Mouse (Mus musculus): ENCODE measurements around the gene Calm3.

The Calm3 gene

DNA sequence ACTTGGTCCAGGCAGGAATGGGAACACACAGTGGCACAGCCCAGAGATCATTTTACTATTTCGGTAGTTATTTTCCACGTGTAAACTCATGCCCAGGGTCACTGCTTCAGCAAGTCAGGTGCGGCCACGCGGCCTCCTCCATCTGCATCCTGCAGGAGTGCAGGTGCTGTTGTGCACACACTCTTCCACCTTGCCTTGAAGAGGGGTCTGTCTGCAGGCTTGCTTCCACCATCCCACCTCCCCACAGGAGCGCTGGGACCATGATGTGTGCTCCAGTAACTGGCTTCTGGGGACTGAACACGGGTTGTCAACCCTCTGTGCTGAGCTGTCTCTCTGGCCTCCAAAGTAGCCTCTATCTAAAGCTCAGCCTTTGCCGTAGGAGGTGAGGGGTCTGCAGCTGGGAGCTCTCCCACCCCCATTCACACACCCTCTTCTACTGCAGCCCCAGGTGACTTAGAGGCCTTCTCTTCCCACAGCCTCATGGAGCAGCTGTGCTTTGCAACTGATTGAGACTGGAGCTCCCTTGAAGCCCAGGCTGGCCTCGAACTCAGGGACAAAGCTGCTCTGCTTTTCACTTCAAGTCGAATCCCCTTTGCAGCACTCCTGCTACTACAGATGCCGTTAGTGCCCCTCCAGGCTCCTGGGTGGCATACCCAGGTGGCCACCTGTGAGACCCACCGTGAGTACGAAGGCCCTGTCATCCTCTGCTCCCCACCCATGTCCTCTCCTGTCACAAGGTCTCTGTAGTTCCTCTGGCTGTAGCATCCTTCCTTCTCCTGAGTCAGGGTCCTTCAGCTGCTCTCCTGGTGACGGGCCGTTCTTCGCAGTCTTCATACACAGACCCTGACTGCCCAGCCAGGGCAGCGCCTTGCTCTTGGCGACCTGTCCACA is 9.2 kb downstream of the Calm3 start:
- no peak for DNase-seq

DNA sequence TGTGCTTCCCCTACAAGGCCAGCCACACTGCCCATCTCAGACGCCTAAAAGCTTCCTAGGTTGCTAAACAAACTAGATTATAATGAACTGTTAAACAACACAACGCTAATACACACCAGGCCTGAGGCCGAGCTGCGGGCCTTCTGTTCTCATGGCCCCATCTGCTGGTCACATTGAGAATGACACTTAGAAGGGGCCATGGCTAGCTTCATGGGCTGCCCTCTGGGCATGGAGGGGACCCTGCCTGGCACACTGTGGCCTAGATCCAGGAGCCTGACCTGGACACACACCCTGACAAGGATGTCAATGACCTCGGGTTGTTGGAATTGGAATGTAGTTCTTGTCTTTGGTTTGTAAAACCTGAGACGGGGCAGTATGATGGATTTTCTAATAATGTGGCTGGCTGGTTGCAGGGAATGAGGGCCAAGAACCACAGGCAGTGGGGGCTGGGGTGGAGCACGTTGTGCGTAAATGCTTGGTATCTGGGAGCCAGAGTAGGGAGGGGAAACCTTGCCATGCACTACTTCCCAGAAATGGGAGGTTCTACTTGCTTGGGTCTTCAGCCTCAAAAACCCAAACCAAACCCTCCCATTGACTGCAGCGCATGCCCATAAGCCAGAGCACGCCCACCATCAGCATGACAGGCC is 10.0 kb downstream of the Calm3 start:
- peak; percentile 82 for DNase-seq

DNA sequence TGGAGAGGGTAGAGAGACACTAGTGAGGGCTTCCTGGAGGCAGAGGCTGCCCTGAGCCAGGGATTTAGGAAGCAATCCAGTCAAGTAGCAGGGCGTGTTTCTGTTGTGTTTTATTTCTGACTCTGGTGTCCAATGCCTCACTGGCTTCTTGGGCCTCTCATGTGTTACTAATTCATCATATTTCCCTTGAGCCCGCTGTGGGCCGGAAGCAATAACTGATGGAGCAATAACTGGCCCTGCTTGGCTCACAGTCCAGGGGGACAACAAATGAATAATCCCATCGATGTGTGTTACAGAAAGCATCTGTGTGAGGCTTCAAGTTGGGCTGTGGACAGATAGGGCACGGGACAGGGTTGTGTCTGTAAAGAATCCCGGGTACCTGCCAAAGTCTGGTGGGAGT is 11.6 kb downstream of the Calm3 start:
- DNase-seq, result no peak

DNA sequence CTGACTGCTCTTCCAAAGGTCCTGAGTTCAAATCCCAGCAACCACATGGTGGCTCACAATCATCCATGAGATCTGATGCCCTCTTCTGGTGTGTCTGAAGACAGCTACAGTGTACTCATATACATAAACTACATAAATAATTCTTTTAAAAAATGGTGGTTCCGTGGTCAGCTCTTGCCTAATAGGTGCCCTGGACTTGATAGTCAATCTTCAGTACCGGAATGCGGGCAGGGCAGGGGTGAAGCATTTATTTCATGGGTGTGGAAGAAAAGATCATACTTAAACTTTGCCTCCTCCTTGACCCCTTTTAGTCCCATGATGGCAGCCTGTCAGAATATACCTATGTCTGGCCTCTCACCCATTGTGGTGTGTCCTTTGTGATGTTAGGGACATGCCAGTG is 12.0 kb downstream of the Calm3 start:
- no peak for DNase-seq

DNA sequence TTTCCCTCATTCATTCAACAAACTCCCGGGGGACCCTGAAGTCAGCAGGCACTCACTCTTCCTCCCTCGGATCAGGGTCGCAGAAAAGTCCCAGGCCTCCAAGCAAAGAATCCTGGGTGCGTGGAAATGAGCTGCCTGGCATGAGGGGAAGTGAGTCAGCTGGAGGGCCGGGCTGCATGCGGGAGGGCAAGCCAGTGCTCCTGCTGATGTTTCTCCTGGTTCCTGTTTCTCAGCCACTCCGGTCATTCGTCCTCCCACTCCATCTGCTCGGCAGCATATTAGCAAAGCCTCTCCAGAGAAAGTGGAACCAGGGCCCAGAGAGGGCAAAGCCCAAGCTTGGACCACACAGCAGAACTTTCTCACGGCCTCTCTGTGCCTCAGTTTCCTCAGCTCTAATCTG is 14.0 kb downstream of the Calm3 start:
- DNase-seq, result no peak

DNA sequence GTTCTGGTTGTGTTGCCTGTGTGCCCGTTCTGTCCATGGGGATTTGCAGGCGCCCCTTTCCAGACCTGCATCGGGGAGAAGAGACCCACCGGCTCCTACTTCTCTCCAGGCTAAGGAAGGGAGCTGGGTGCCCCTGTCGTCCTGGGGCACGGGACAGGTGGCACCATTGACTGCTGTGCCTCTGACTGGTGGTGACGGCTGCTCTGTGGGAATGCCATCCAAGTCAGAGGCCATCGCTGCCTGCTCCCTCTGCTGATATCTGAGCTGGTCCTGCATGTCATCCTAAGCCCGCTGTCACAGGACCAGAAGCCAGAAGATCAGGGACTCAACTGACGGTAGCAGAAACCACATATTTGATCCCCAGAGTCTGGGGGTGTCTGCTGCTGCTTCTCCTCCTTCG is 15.1 kb downstream of the Calm3 start:
- DNase-seq, result no peak

DNA sequence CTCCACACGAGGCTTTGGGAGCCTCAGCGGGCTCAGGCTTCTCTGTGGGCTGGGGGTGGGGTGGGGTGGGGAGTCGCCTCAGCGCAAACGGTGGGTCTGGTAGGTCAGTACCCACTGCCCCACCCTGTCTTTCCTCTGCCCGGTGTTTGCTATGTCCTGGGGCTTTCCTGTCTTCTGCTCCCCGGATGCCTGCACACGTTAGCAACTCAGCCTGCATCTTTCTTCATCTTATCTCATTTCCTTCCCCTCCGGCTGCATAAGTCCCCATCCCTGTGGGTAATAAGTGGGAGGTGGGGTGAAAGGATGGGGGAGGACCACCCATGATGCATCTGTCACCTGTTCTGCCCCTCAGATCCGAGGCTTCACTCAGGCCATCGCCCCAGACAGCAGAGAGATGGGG is 15.5 kb downstream of the Calm3 start:
- DNase-seq, result no peak

DNA sequence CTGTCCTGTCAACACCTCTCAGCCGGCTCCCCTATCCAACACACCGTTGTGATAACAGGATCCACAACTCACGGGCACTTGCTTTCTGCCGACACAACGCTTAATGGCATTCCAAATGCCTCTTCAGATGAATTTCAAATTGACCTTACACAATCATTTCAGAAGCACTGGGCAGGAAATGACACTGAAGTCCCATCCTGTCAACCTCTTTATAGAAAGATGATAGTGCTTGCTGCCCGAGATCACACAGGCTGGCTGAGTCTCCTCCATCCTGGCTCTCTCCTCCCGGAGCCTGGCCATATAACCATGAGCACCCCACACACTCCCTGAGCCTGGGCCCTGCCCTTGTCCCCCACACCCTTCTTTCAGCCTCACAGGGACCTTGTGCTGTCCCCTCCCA is 16.1 kb downstream of the Calm3 start:
- no peak for DNase-seq

DNA sequence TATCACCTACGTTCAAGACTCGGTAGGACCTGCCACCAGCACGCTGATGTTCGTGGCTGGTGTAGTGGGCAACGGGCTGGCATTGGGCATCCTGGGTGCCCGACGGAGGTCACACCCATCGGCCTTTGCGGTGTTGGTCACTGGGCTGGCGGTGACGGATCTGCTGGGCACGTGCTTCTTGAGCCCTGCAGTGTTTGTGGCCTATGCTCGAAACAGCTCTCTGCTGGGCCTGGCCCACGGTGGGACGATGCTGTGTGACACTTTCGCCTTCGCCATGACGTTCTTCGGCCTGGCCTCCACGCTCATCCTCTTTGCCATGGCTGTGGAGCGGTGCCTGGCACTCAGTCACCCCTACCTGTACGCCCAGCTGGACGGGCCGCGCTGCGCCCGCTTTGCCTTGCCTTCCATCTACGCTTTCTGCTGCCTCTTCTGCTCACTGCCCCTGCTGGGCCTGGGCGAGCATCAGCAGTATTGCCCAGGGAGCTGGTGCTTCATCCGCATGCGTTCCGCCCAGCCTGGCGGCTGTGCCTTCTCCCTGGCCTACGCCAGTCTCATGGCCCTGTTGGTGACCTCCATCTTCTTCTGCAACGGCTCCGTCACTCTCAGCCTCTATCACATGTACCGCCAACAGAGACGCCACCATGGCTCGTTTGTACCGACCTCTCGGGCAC is 16.9 kb downstream of the Calm3 start:
- DNase-seq, result no peak

DNA sequence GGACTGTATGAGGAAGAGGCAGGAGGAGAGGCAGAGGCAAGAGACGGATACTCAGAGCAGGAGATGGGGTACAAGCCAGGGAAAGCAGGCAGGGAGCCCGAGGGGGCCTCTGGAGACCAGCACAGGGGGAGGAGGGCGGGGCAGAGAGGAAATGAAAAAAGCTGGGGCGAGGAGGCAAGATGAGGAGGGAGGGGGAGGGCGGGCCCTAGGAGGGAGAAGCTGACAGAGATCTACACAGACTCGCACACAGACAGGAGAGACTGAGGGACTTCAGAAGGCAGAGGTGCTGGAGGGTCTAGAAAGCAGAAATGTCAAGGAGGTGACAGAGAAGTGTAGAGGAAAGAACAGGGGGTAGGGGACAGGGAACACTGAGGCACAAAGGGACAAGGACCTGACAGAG is 17.6 kb downstream of the Calm3 start, which contains the start of gene Ptgir:
TSS of gene Ptgir (plus strand) at position 210 of the 400 bp plus-strand sequence.
- DNase-seq, result peak; percentile 59

DNA sequence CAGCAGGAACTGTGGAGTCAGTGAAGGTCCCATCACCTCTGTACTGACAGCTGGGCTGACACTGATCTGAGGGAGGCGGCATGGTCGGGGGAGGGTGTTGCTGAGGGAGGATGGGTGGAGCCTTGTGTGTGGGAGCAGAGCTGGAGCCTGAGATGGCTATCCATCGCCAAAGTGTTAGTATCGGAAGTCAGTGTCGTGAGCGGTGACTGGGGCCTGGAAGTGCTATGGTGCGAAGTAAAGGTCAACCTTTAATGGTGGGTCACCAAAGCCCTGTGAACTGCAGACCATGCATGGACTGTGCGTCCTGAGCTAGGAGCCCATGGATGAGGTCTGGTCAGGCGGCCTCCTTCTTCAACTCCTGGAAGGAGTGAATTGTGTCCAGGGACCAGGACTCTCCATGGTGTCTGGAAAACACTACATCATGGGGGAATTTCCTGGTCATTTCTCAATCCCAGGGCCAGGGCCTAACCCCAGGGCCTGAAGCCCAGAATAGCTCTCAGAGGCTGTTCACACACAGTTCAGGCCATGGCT is 18.4 kb downstream of the Calm3 start:
- no peak for DNase-seq

DNA sequence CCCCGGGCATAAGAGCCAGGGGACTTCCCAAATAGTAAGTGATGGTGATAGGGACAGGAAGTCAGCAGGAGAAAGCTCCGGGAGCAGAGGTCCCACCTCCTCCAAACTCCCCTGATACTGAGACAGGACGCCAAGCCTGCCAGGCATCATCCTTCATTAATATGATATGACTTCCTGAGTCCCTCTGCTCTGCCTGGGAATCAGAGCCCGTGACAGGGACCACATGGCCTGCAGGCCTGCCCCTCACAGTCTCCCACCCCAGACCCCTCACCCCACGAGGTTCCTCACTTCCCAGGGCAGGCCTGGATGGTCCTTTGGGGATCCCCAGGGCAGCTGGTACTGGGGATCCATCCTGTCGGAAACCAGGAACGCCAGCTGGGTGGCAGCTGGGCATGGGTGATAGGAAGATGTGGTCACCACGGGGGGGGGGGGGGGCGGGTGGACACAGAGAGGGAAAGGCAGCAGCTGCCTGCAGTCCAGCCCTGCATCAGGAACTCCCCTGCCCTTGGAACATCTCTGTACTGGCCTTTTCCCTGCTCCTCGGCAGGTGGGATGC is 19.7 kb downstream of the Calm3 start:
- no peak for DNase-seq

DNA sequence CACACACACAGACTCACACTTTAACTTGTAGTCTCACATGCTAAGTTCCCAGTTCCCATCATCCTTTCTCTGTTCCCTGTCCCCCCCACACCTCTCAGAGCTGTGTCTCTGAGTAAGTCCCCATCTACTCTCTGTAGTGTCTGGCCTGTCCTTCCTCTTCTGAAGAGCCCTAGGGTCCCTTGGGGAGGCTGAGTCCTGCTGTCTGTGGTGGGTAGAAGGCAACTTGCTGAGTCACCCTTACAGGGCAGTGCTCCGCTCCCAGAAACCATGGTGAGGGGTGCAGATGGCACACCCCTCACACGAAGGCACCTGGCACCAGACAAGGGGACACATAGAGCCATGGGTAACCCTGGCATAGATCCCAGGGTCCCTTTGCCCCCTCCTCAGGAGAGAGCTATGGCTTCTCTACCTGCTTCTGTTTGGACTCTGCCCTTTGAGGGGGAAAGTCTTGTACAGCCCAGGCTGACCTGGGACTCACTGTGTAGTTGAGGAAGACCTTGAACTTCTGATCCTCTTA is 20.4 kb downstream of the Calm3 start:
- no peak for DNase-seq

DNA sequence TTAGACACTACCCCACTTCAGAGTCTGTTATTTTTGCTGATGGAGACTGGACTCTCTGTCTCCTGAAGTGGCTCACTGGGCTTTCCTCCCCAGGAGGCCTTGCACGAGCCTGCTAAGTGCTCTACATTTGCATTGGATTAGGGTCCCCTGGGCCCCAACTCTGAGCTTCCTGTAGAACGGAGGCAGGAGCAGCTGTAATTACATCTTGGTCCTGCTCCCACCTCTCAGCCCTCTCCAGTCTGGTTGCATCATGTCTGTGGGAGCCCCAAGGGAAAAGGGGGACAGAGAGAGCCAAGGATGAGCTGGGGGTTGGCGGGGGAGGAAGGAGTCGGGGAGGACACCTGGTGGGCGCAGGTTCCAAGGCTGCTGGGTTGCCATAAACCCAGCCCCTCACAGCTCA is 23.4 kb downstream of the Calm3 start:
- no peak for DNase-seq

DNA sequence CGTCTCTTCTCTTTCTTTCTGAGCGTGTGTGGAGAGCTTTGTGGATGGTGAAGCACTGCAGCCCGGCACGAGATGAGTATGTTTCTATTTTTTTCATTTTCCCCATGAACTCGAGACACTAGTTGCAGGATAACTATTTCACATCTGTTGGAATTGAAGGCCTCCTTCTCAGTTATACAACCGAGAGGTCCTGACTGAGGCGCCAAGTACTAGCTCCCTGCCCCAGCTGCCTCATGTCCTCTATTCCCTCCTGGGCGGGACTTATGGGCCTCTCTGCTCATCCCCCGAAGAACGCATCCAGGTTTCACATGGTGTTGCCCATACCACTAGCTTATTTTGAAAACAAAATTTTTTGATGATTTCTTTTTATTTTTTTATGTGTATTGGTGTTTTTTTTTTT is 28.4 kb downstream of the Calm3 start:
- DNase-seq, result no peak

DNA sequence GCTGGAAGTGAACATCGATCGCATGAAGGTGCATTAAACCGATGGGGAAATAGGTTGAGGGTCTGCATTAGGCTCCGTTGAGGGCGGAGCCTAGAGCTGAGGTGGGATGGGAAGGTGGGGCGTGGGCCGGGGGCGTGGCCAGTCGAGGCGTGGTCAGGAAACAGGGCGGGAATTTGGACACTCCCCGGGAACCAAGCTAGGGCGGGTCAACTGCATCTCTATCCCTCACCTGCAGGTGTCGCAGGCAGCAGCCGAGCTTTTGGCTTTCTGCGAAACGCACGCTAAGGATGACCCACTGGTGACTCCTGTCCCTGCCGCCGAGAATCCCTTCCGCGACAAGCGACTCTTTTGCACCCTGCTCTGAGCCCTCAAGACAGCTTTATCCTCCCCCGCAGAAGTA is 28.9 kb downstream of the Calm3 start:
- DNase-seq, result peak; percentile 82

DNA sequence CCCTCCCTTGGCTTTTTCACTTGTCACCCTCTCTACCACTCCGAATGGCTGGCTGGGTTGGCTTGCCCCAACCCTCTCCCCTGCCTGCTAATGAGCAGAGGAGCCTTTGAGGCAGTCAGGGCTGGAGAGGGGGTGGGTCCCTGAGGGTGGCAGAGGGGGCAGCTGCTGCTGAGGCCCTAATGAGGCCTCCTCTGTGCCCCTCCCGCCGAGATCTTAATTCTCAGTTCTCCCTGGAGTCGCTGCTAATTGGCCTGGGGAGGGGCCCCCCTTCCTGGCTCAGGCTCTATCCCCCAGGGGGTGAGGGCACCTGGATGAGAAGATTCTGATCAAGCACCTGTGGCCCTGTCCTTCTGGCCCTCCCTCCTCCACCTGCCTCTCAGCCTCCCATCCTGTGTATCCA is 29.6 kb downstream of the Calm3 start:
- DNase-seq, result no peak

DNA sequence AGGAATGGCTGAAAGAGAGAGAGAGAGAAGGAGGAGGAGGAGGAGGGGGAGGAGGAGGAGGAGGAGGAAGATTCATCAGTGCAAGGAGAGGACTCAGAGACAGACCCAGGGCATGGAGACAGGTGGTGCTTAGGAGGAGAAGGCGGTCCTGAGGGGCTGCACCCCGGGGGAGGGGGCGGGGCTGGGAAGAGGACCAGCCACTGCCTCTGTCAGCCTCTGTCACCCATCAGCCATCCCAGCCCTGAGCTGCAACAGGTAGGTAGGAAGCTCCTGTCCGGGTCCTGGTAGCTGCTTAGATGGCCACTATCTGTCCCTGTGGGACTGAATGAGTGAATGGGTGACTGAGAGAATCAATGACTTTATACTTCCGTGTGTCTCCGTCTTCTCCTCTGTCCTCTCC is 30.3 kb downstream of the Calm3 start:
- DNase-seq, result no peak

DNA sequence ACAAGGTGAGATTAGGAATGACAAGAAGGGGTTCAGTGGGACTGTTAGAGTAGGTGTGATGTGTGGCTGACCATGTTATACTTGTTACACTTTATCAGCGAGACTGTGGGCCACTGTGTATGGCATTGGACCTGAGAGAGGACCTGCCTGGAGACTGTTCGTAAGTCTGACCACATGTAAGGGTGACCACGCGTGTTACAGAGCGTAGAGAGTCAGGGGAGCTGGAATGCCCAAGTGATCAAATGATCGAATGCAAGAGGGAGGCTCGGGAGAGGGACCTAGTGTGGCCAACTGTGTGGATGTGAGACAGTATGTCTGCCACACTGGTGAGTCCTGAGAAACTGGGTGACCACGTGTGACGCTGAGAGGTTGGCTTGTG is 31.6 kb downstream of the Calm3 start:
- no peak for DNase-seq

DNA sequence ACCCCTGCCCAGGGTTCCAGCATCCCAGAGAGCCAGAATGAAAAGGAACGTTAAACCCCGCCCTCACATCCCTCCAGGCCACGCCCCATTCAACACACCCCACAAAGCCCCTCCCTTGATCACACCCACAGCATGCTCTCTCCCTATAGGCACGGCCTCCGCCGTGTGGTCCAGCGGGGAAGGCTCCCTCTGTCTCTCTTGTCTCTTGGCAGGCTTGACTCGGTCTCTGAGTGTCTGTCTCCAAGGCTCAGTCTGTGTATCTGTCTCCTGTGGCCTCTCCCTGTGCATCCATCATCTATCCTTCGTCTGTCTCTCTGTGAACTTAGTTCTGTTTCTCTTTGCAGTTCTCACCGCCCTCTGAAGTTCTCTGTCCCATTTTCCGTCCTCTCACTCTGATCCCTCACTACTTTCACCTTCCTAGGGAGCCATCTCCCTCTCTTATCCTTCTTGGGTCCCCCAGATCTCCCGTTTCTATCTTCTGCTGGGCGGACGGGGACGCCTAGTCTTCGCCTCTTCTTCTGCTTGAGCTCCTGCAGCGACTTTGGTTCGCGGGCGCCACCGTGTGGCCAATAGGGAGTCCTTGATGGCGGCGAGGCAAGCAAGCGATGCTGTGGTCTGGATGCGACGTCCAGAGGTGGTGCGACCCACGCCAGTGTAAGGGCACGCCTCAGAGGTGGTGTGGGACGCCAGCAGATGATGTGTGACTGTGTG is 32.1 kb downstream of the Calm3 start, which contains the start of gene Gng8:
TSS of gene Gng8 (plus strand) at position 146 of the 711 bp plus-strand sequence.
- peak; percentile 89 for DNase-seq

DNA sequence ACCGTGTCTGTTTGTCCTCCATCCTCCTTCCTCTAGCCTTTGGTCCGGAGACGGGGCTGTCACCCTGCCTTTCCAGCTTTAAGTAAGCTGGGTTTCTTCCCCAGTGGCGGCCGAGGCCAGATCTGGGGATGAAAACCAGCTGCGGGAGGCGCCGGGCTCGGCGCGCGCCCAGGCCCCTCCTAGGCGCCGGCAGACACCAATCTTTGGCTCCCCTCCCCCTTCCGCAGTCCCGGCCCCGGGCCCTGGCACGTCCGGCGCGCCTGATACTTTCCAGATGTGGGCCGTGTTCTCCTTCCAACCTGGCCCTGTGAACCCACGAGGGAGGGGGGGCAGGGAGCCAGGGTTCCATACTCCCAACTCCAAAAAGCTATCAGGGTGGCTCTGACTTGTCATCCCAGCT is 33.0 kb downstream of the Calm3 start:
- DNase-seq, result peak; percentile 89

DNA sequence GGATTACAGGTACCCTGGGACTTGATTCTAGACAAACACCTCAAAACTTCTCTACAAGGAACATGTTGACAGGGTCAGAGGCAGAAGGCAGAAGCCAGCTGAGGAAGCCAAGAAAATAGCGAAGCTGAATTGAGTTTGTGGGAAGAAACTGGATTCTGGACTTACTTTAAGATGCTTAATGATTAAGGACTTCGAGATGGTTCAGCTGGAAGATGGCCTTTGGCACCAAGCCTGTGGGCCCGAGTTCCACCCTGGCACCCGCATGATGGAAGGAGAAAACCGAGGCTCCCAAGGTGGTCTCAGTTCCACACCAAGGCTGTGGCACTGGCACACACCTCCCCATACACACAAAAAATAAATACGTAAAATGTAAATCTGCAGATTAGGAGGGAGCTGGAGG is 33.4 kb downstream of the Calm3 start:
- DNase-seq, result peak; percentile 48

All from kidney, postnatal 14 days (tissue).